Mouse (Mus musculus) kidney, adult 2 months (tissue): ENCODE measurements around the gene A630023A22Rik.

Experiments used
- CTCF ChIP-seq: fragments of 200-500 bp; conservative IDR thresholded peaks from 2 replicates; pipeline ENCODE4 v1.5.1; 2011; ENCODE audit warnings: low read depth, mild to moderate bottlenecking, control low read depth, low read length, moderate library complexity, mixed read lengths; ENCODE audit not compliant: insufficient read depth, insufficient read length
- POLR2A ChIP-seq: fragments of 200-500 bp; IDR thresholded peaks from one replicate; pipeline ENCODE4 v1.6.1; 2011; ENCODE audit warnings: low read depth, low read length, control low read depth

- TF ChIP-seq CTCF (no peak), POLR2A (no peak)
These were observed 52.3 kb downstream of the A630023A22Rik start for GRCm38 (mm10) chr14:34050101-34050779.
